ENCODE assay signal across 16 mouse cellular contexts in the genomic region with DNA sequence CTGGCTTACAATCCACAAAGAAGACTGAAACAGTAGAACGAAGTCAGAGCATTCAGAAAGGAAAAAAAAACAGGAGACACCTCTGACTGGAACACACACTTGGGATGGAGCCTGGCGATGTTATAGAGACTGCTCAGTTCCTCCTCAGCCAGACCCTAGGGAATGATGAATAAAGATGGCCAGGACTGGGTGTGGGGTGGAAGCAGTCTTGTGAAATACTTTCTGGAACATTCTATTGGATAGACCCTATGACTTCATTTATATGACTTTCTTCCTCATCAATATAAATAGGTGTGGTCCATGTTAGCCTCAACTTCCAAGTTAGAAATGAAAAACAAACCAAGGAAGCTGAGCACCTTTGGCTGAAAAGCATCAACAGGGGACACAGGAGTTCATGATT.
"Had no signal": no experiment of that assay in that cellular context is flagged by ENCODE, and none has a peak within 500 bp of the region (broad histone marks: within the 10 kb centered on the region; RNA-seq: fewer than 3 reads in every experiment).

No protein-coding gene starts in this region.

- H3K9ac ChIP-seq: limb, embryonic 13.5 days; liver, embryonic 13.5 days had no signal

- H3K9me3 ChIP-seq: limb, embryonic 13.5 days; liver, embryonic 13.5 days had no signal

- H3K27me3 ChIP-seq: limb, embryonic 13.5 days; liver, embryonic 13.5 days had no signal

- H3K4me1 ChIP-seq: limb, embryonic 13.5 days; liver, embryonic 13.5 days had no signal

- H3K36me3 ChIP-seq: limb, embryonic 13.5 days; liver, embryonic 13.5 days had no signal

- DNase-seq: kidney, adult 9 months; kidney, postnatal 14 days; kidney, postnatal 4 days; left cerebral cortex, postnatal 4 days; liver, embryonic 13.5 days; lung, adult 2 months; lung, postnatal 14 days; lung, postnatal 4 days; midbrain, embryonic 14.5 days; right cerebral cortex, postnatal 14 days; right cerebral cortex, postnatal 4 days; thymus, adult 2 months; thymus, postnatal 14 days; thymus, postnatal 4 days had no signal

- H3K27ac ChIP-seq: limb, embryonic 13.5 days; liver, embryonic 13.5 days had no signal

- H3K4me2 ChIP-seq: limb, embryonic 13.5 days; liver, embryonic 13.5 days; midbrain, embryonic 11.5 days had no signal

- H3K4me3 ChIP-seq: limb, embryonic 13.5 days; liver, embryonic 13.5 days had no signal
